Mouse (Mus musculus) testis, postnatal 14 days (tissue): ENCODE measurements around the gene Ropn1l.

ENCODE experiments used
- DNase-seq: peaks from one replicate; pipeline ENCODE4 v3.0.0; 2021; ENCODE audit warnings: low spot score

Ropn1l gene

GRCm38 (mm10) chr15:31406881-31407280 lies 46.7 kb downstream of the Ropn1l start:
- no peak for DNase-seq

- DNase-seq: no peak
Observed at GRCm38 (mm10) chr15:31404346-31404745, 49.2 kb downstream of the Ropn1l start.

DNA sequence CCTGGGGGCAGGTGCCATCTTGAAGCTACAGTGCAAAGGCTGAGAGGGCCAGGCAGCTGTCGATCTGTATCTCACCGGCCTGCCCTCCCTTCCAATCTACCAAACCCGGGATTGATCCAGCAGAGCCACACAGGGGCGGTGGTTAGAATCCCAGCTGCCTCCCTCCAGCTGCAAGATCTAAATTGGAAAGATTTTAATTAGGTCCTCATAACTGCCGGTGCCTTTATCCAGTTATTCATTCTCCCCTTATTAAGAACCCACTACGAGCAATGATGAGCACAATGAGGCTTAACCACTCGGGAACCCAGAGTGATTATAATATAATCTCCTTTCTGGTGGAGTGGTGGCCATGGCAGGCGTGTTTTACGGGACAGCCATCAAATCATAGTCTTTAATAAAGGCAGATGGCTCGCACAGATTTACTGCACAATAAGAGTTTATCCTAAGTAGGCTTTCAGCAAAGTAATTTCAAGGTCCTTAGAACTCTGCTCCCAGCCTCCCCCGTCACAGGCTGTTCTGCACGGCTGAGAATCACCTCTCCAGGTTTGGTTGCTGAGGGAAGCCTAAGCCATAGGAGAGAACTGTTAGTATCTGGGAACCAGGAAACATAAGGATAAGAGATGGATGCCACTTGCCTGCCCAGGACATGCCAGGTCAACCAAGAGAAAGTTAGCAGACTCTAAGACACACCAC lies 51.2 kb downstream of the Ropn1l start:
- no peak for DNase-seq

- DNase-seq: no peak
Observed at GRCm38 (mm10) chr15:31400974-31401373, 52.6 kb downstream of the Ropn1l start.

DNA sequence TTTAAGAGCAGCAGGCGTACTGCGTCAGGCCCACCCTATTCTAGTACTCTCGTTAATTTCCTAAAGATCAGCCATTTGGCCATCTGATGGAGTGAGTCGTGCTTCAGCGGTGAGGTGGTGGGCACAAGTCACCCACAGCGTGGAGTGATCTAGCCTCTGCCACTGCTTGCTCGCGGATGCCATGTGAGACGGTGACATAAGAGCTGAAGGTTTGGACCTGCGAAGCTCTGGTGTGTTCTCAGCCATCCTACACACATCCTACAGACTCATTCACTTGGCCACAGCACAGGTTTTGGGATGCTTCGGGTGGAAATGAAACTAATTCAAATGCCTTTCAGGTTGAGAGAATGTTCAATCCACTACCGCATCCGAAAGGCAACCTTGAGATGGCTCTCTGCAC lies 54.8 kb downstream of the Ropn1l start:
- no peak for DNase-seq

DNA sequence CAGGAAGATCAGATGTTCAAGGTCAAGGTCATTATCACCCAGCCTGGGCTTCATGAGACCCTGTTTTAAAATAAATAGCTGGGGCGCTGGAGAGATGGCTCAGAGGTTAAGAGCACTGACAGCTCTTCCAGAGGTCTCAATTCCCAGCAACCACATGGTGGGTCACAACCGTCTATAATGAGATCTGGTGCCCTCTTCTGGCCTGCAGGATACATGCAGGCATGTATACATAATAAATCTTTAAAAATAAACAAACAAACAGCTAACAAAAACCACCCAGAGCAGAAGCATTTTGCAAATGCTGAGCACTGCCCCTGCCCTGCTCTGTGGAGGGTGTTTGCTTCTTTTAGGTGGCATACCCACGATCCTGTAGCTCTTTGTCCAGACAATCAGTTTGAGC lies 56.2 kb downstream of the Ropn1l start:
- no peak for DNase-seq

DNA sequence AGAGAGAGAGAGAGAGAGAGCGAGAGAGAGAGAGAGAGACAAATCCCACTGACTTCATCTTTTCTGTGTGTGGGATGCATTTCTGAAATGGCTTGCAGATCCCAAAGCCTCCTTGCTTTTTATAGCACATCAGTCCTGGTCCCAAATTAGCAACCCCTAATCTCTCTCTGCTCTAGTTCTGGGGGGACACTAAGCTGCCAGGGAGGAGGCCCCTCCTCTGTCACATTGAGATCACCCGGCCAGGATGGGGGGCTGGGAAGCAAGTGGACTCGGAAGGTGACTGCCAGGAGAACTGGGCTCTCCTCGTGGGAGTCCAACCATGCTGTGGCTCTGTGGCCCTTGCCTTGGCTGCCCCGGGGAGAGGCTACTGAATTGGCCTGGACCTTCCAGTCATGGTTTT lies 56.8 kb downstream of the Ropn1l start:
- DNase-seq: no peak

DNA sequence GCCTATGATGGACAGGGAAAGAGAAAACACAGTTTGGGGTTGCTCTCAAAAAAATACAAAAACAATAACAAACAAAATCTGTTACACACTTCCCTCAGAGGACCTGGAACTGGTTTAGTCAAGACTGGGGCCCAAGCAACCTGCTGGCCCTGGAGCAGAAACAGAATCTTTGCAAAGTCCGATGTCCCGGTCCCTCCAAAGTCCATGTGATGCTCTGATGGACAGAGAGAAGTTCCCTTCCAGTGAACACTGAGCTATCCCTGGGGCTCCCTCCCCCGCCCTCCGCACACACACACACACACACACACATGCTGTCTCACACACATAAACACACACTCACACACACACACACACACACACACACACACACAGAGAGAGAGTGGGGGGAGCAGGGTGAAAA lies 57.6 kb downstream of the Ropn1l start:
- DNase-seq: no peak

GRCm38 (mm10) chr15:31393402-31393801 lies 60.1 kb downstream of the Ropn1l start:
- no peak for DNase-seq

DNA sequence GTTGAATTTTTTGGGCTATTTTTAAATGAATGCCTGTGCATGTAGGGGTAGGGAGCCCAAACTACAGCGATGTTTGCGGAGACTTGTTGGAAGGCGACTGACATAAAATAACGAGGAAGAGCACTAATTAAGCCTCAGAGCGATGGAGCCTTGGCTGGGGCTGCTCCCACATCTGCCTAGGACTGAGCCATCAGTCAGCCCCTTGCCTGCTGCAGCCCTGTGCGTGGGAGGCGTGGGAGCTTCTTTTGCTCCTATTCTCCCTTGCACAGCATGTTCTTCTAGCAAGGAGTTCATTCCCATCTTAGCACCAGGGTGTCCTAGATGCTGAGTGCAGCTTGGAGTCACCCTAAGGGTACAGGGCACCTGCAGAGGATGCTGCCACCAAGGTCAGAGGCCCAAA lies 60.8 kb downstream of the Ropn1l start:
- peak; percentile 85 for DNase-seq

DNA sequence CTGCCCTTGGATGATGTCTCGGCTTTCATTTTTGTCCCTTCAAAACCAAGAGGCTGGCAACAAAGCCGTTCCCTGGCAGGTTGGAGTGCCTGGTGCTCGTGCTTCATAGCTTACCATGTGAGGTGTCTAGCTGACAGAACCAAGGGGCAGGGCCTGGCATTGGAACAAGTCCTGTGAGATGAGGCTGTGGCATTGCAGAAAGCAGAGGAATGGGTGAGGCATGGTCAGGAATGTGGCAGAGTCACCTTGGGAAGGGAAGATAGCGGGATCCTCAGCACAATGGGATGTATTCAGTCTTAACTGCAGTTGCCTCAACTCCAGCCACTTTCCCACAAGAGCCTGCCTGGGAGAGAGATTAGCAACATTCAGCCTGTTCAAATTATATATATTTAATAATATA lies 61.4 kb downstream of the Ropn1l start:
- DNase-seq: peak; percentile 60
